Mouse (Mus musculus) ES-CJ7 (cell line): ENCODE results near the gene Lbx2.

Experiments used
- DNase-seq: peaks from one replicate; pipeline ENCODE4 v3.0.0; 2011; ENCODE audit warnings: low read depth, low spot score

Lbx2 gene

GRCm38 (mm10) chr6:83086121-83087035 is at the start of gene Lbx2:
TSS of gene Lbx2 (plus strand) at chr6:83086367.
- DNase-seq: no peak

DNA sequence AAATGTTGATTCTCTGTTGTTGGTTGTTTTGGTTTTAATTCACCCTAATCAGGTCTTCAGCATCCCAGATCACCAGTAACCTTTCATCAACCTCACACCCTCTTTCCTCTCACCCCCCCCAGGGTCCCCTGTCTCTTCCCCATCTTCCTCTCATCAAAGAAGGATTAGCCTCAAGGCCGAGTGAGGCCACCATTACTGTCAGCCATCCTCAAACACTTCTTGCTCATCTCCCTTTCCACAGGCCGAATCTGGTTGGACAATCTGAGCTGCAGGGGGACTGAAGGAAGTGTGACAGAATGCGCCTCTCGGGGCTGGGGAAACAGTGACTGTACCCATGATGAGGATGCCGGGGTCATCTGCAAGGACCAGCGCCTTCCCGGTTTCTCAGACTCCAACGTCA is 49.0 kb upstream of the Lbx2 start:
- no peak for DNase-seq

DNA sequence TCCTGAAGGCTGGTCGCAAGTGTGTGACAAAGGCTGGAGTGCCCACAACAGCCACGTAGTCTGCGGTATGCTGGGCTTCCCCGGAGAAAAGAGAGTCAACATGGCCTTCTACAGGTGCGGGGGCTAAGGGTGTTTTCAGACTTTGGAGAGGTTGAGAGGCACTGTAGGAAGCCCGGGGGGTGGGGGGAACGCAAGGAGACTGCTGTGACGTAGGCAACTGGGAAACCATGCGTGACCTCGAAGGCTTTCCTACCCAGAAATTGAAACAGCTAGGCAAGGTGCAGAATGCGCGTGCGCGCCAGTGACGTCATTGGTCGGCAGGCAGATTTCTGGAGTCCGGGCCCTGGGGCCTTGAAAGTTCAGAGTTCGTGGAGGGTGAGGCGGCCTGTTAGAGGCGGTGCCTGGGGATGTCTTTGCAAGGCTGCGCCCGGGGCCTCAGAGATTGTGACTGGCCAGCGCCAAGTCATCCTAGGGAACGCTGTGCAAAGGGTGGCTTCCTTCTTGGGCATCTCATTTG is 47.6 kb upstream of the Lbx2 start:
- DNase-seq: peak; percentile 97

DNA sequence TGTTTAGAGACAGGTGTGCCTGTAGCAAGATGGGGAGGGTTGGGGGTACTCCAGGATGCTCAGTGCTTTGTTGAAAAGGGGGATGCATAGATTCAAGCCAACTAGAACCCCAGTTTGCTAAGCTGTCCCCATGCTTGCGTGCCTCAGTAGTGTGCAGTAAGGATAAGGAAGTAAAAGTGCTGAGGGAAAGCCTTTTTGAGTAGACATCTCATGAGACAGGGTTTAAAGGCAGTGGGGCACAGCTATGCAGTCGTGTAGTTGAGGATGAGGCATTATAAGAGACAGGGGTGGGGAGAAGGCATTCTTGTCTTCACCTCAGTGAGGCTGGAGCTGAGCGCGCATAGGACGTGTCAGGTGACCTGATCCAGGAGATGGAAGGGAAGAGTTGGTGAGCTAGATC is 45.6 kb upstream of the Lbx2 start:
- DNase-seq: no peak

GRCm38 (mm10) chr6:83043561-83043960 is 42.6 kb upstream of the Lbx2 start:
- peak; percentile 44 for DNase-seq

- no peak for DNase-seq
Observed at GRCm38 (mm10) chr6:83043993-83044392, 42.2 kb upstream of the Lbx2 start.

GRCm38 (mm10) chr6:83044742-83045141 is 41.4 kb upstream of the Lbx2 start:
- DNase-seq: no peak

GRCm38 (mm10) chr6:83049367-83049766 is 36.8 kb upstream of the Lbx2 start:
- no peak for DNase-seq

DNA sequence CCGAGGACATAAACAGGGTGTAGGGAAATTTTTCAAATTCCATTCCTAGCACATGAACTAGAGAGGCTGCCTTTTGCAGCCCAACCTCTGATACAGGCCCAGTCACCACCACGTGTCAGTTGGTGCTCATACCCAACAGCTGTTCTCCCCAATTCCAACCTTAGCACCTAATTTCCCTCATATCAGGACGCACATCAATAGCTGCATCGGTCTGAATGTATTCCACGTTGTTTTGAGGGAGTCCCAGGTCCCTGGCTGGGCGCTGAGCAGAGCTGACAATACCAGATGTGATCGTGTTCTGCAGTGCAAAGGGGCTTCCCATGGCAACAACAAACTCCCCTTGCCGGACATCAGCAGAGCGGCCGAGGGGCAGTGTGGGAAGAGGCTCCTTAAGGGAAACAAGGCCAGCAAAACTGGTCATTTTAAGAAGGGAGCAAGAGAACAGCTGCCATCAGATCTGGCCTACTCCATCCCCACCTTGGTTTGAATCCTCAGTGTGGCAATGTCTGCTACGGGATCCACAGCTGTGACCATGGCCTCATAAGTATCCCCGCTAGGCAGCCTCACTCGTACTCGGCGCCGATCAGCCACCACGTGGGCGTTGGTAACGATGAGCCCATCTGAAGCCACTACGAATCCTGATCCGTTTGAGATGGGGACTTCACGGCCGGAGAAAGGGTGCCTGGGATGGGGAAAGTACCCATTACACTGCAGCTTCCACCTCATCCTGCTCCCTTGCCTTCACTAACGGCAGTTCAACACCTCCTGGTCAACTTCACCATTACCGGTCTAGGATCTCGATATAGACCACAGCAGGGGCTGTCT is 32.8 kb upstream of the Lbx2 start:
- peak; percentile 27 for DNase-seq

DNA sequence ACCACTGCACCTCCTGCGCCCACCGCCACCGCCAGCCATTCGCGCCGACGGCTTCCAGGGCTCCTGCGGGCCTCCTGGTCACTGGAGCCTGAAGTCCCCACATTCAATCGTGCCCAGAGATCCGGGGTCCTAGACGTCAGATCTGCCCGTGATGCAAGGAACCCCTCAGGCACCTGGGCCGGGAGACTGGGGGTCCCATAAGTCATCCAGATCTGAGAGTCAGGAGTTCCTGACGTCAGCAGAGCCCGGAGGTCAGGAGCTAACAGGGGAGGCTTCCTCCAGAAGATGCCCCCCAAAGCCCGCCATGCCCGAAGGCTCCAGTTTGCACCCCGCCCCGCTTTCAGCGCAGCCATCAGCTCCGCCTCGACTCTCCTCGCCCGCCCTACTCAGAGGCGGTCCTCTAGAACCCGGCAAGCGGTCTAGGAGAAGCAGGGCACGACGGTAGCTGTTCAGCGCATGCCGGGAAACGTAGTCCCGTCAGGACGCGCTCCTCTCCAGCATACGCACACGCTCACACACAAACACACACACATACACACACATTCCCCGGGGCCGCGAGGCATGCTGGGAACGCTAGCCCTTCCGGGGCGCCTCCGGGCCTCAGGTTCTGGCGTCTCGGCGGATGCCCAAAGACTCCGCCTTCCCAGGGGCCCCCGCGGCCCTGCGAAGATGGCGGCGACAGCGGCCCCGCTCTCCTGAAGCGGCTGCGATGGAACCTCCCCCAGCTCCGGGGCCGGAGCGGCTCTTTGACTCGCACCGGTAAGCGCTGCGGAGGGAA is 31.9 kb upstream of the Lbx2 start, which contains the start of gene Aup1:
Gene Aup1, plus strand, starts transcription at position 448 of the 778 bp plus-strand sequence.
- peak; percentile 99 for DNase-seq

DNA sequence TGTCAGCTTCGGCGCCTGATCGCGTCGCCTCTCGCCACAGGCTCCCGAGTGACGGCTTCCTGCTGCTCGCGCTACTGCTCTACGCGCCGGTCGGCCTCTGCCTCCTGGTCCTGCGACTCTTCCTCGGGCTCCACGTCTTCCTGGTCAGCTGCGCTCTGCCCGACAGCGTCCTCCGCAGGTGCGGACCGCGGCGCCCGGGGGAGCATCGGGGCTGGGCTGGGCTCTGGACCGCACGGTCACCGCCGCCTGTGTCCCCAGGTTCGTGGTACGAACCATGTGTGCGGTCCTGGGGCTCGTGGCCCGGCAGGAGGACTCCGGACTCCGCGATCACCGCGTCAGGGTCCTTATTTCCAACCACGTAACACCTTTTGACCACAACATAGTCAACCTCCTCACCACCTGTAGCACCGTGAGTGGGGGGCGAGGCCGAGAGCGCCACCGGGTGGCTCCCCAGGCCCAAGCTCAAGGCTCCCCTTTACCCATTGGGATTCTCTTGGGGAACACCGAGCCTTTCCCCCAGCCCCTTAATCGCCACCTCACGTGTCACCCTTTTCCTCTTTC is 31.2 kb upstream of the Lbx2 start, which contains the start of gene Htra2:
Gene Htra2, minus strand, starts transcription at position 403 of the 561 bp plus-strand sequence.
- peak; percentile 53 for DNase-seq

- DNase-seq: peak; percentile 86
Observed at GRCm38 (mm10) chr6:83057790-83058189, 28.4 kb upstream of the Lbx2 start, which contains the start of gene Dqx1. TSS of gene Dqx1 (plus strand) at chr6:83057844.

DNA sequence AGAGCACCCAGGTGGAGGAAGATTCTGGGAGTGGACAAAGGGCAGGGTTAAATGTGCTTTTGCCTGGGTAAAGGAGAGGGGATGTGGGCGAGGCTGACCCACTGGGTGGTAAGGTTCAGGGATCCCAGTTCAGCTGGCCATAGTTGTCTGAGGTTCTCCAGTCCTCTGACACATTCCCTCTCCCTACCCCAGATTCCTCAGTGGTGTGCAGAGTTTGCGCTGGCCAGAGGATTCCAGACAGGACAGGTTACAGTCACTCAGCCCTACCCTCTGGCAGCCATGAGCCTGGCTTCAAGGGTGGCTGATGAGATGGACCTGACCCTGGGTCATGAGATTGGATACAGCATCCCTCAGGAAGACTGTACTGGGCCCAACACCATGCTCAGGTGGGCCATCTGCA is 27.4 kb upstream of the Lbx2 start:
- no peak for DNase-seq

DNA sequence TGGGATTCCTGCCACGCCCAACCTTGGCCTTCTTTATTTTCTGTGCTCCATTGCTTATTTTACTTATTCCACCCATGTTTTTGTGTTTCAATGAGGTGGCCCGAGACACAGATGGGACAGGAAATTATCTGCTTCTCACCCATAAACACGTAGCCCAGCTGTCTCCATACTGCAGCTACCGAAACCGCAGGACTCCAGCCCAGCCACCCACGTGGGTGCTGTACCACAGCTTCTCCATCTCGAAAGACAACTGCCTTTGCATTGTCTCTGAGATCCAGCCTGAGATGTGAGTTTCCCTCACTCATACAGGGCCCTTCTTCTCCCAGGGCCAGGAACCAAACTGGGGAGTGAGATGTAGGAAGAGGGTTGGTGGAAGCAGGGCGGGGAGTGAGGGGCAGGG is 20.2 kb upstream of the Lbx2 start:
- DNase-seq: no peak

GRCm38 (mm10) chr6:83066441-83066840 is 19.7 kb upstream of the Lbx2 start:
- DNase-seq: peak; percentile 57

- DNase-seq: peak; percentile 58
Observed at GRCm38 (mm10) chr6:83068221-83068620, 17.9 kb upstream of the Lbx2 start.

GRCm38 (mm10) chr6:83068706-83069487 is 17.3 kb upstream of the Lbx2 start:
- no peak for DNase-seq

DNA sequence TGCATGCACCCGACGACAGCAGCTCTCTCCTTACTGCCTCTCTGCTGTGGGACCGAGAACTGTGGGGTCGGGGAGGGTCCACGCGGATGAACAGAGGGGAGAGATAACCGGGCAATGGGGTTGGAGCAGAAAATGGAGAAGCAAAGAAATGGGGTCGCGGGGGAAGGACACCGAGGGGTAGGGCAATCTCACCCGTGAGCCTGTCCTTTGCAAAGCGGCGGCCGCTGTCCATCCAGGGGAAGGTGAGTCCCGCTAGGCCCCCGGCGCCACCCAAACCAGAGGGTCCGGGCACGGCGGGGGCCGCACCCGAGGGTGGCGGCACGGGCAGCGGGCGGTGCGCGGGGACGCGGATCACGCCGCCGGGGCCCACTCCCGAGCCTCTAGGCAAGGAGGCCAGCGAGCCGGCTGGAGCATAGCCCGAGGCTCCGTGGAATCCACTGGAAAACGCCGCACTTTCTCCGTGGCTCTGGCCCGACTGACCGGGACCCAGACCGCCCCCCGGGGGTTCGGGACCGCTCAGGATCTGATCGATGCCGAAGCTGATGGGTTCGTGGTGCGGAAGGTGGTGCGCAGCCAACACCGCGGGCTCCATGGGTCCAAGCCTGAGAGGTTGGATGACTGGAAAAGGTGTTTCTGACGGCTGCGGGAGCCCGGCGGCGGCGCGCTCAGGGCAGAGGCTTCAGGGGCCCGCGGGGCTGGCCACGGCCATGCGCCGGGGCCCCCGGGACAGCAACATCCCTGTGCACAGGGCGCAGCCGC is 16.5 kb upstream of the Lbx2 start:
- DNase-seq: no peak

GRCm38 (mm10) chr6:83070247-83070310 is 16.1 kb upstream of the Lbx2 start, which contains the start of gene Tlx2:
TSS of gene Tlx2 (minus strand) at chr6:83070293.
- DNase-seq: no peak
